ENCODE assay signal across 1 mouse cellular context in genomic region chr3:138743061-138743671, GRCm38 (mm10).
TF ChIP-seq lines count a peak whose summit lies in the region.

No protein-coding gene starts in this region.

TF ChIP-seq in CH12.LX, 34 proteins besides CTCF, POLR2A, EP300 and RAD21 (continued from another document):
- TF ChIP-seq MYC (IDR thresholded peaks at IDR 0.05; ENCODE audit: low read depth, low read length) (peak; percentile 47; the same call in 1 of the 2 replicates), JUN (IDR thresholded peaks at IDR 0.05; ENCODE audit: insufficient read depth, low read depth, low read length) (no peak)
